Mouse (Mus musculus): ENCODE results near the gene Parn. TPM values are rescaled to one million over a fixed set of nuclear protein-coding genes. Genes with fewer than 3 reads are reported as not detected.
"Not testable (repeated sequence)": the region's sequence is repeated elsewhere in the genome, so short reads cannot be mapped to it uniquely, and the experiment has no call there.

Gene Parn
- polyA plus RNA-seq, 1 experiment = 21.7 TPM

GRCm38 (mm10) chr16:13674511-13674910 lies 6.5 kb upstream of the Parn start:
- Histone ChIP-seq H3K27me3 (ENCODE audit: control insufficient read depth, insufficient read depth, low read length) (no peaks in the 10 kb centered on the region), H3K36me3 (ENCODE audit: control insufficient read depth, insufficient read depth, low read length) (0 out of 2 replicates have a peak, but pooled peaks cover 2% of the 10 kb centered on the region), H3K4me3 (ENCODE audit: control insufficient read depth, low read depth, low read length) (no peak overlapping the region), H3K4me1 (ENCODE audit: control insufficient read depth, insufficient read depth, low read length) (peaks cover 3% of the 10 kb centered on the region), H3K27ac (ENCODE audit: control insufficient read depth, insufficient read depth, low read depth, low read length) (no peak overlapping the region)
- TF ChIP-seq CTCF (IDR thresholded peaks at IDR 0.05; ENCODE audit: control insufficient read depth, insufficient read depth, insufficient replicate concordance, low read depth, low read length) (no peak), POLR2A (IDR thresholded peaks at IDR 0.05; ENCODE audit: control insufficient read depth, low read depth, low read length) (no peak)

DNA sequence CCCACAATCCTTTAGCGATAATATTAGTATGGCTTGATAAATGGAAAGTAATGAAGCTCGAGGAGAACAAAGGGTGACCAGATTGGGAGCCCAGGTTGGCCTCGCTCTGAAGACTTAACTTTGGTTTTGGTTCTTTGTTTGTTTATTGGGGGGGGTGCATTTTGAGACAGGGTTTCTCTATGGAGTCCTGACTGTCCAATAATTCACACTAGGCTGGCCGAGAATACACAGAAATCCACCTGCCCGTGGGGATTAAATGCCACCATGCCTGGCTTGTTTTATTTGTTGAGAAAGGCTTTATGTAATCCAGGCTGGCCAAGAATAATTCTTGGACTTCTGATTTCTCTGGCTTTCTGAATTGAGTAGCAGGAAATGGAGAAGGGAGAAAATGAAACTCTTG lies 5.1 kb upstream of the Parn start:
- H3K27me3 ChIP-seq (ENCODE audit: control insufficient read depth, insufficient read depth, low read length) = no peaks in the 10 kb centered on the region
- H3K36me3 ChIP-seq (ENCODE audit: control insufficient read depth, insufficient read depth, low read length) = 0 out of 2 replicates have a peak, but pooled peaks cover 2% of the 10 kb centered on the region
- peaks cover 5% of the 10 kb centered on the region for H3K4me1 ChIP-seq (ENCODE audit: control insufficient read depth, insufficient read depth, low read length)
- H3K27ac ChIP-seq (ENCODE audit: control insufficient read depth, insufficient read depth, low read depth, low read length) = no peak overlapping the region
- no peak for TF ChIP-seq CTCF (IDR thresholded peaks at IDR 0.05; ENCODE audit: control insufficient read depth, insufficient read depth, insufficient replicate concordance, low read depth, low read length)
- no peak for TF ChIP-seq POLR2A (IDR thresholded peaks at IDR 0.05; ENCODE audit: control insufficient read depth, low read depth, low read length)
- H3K4me3 ChIP-seq (ENCODE audit: control insufficient read depth, low read depth, low read length) = no peak overlapping the region

DNA sequence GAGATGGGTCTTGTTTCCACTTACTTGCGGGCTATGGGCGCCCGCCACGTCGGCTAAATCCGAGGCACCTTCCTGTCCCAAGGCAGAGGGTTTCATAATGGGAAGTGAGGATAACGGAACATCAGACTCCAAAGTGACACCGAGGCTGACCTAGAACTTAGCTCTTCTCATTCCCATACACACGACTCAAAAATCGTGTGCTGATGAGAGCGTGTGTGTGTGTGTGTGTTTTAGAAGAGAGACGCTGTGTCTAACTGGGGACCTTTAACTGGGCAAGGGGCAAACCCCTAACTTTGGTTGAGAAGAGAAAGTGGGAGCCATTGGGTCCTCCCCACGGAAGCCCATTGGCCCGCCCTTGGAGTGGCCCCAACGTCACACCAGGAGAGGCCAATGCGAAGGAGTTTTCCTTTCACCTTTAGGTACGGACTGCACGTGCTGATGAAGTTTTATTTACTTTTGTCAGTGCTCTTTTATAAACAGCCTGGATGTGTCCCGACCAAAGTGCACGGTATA lies 4.5 kb upstream of the Parn start:
- H3K4me1 ChIP-seq (ENCODE audit: control insufficient read depth, insufficient read depth, low read length) = peaks cover 7% of the 10 kb centered on the region
- 0 out of 2 replicates have a peak, but pooled peaks cover 2% of the 10 kb centered on the region for H3K36me3 ChIP-seq (ENCODE audit: control insufficient read depth, insufficient read depth, low read length)
- 0 out of 2 replicates have a peak, but pooled peaks have one; percentile 24 for TF ChIP-seq POLR2A (IDR thresholded peaks at IDR 0.05; ENCODE audit: control insufficient read depth, low read depth, low read length)
- no peak for TF ChIP-seq CTCF (IDR thresholded peaks at IDR 0.05; ENCODE audit: control insufficient read depth, insufficient read depth, insufficient replicate concordance, low read depth, low read length)
- peak overlapping the region; percentile 90 for H3K27ac ChIP-seq (ENCODE audit: control insufficient read depth, insufficient read depth, low read depth, low read length)
- H3K4me3 ChIP-seq (ENCODE audit: control insufficient read depth, low read depth, low read length) = peak overlapping the region; percentile 98
- H3K27me3 ChIP-seq (ENCODE audit: control insufficient read depth, insufficient read depth, low read length) = no peaks in the 10 kb centered on the region

- no peak for TF ChIP-seq CTCF (IDR thresholded peaks at IDR 0.05; ENCODE audit: control insufficient read depth, insufficient read depth, insufficient replicate concordance, low read depth, low read length)
- peak; percentile 89 for TF ChIP-seq POLR2A (IDR thresholded peaks at IDR 0.05; ENCODE audit: control insufficient read depth, low read depth, low read length)
These were observed 3.9 kb upstream of the Parn start, which contains the start of the genes Bfar and 3110001I22Rik for GRCm38 (mm10) chr16:13671685-13672385. TSS of gene Bfar (plus strand) at chr16:13671858. TSS of gene 3110001I22Rik (plus strand) at chr16:13671929.

GRCm38 (mm10) chr16:13670896-13671295 lies 2.9 kb upstream of the Parn start:
- H3K27ac ChIP-seq (ENCODE audit: control insufficient read depth, insufficient read depth, low read depth, low read length); H3K36me3 ChIP-seq (ENCODE audit: control insufficient read depth, insufficient read depth, low read length); H3K4me1 ChIP-seq (ENCODE audit: control insufficient read depth, insufficient read depth, low read length); H3K27me3 ChIP-seq (ENCODE audit: control insufficient read depth, insufficient read depth, low read length): not testable (repeated sequence)
- peak overlapping the region; percentile 10; the same call in 1 of the 2 replicates for H3K4me3 ChIP-seq (ENCODE audit: control insufficient read depth, low read depth, low read length)

More at GRCm38 (mm10) chr16:13671685-13672385, 3.9 kb upstream of the Parn start, which contains the start of the genes Bfar and 3110001I22Rik:
- peak within 1 kb of the TSS; percentile 90 for H3K27ac ChIP-seq (ENCODE audit: control insufficient read depth, insufficient read depth, low read depth, low read length)
- no peaks in the 10 kb centered on the region for H3K36me3 ChIP-seq (ENCODE audit: control insufficient read depth, insufficient read depth, low read length)
- H3K4me1 ChIP-seq (ENCODE audit: control insufficient read depth, insufficient read depth, low read length) = peaks cover 10% of the 10 kb centered on the region
- no peaks in the 10 kb centered on the region for H3K27me3 ChIP-seq (ENCODE audit: control insufficient read depth, insufficient read depth, low read length)
- H3K4me3 ChIP-seq (ENCODE audit: control insufficient read depth, low read depth, low read length) = peak within 1 kb of the TSS; percentile 98

GRCm38 (mm10) chr16:13669282-13669681 lies 1.3 kb upstream of the Parn start:
- TF ChIP-seq CTCF (IDR thresholded peaks at IDR 0.05; ENCODE audit: control insufficient read depth, insufficient read depth, insufficient replicate concordance, low read depth, low read length) (no peak), POLR2A (IDR thresholded peaks at IDR 0.05; ENCODE audit: control insufficient read depth, low read depth, low read length) (no peak)
- Histone ChIP-seq H3K4me1 (ENCODE audit: control insufficient read depth, insufficient read depth, low read length) (peaks cover 10% of the 10 kb centered on the region), H3K36me3 (ENCODE audit: control insufficient read depth, insufficient read depth, low read length) (no peaks in the 10 kb centered on the region), H3K27me3 (ENCODE audit: control insufficient read depth, insufficient read depth, low read length) (no peaks in the 10 kb centered on the region), H3K4me3 (ENCODE audit: control insufficient read depth, low read depth, low read length) (no peak overlapping the region), H3K27ac (ENCODE audit: control insufficient read depth, insufficient read depth, low read depth, low read length) (no peak overlapping the region)

DNA sequence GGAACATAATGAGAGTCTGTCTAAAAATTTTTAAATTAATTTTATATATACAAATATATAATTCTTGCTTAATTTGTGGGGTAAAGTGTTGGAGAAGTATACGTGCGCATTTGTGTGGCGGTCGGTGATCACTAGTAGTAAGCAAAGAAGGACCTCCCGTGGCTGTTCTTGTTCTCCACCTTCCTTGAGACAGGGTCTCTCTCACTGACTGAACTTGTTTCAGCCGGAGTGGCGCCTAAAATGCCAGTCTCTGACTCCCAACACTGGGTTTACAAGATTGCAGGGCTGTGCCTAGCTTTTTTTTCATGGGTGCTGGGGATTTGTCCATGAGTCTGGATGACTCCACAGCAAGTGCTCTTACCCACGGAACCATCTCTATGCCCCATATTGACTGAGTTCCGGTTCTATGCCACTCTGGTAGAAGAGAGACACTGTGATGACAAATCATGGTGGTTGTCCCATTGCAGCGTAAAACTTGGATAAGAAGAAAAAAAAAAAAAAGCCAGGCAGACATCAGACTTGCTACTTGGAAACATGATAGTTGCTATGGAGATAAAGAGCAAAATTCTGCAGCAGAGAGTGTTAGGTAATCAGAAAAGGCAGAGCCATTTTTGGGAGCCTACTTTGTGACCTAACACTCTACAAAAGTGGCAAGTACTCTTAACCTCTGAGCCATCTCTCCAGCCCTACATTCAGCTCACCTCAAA lies 585 bp upstream of the Parn start:
- peak overlapping the region; percentile 95 for H3K4me3 ChIP-seq (ENCODE audit: control insufficient read depth, low read depth, low read length)
- H3K27ac ChIP-seq (ENCODE audit: control insufficient read depth, insufficient read depth, low read depth, low read length) = no peak overlapping the region; the same call in 1 of the 2 replicates
- no peaks in the 10 kb centered on the region for H3K36me3 ChIP-seq (ENCODE audit: control insufficient read depth, insufficient read depth, low read length)
- peaks cover 10% of the 10 kb centered on the region for H3K4me1 ChIP-seq (ENCODE audit: control insufficient read depth, insufficient read depth, low read length)
- no peaks in the 10 kb centered on the region for H3K27me3 ChIP-seq (ENCODE audit: control insufficient read depth, insufficient read depth, low read length)
- TF ChIP-seq CTCF (IDR thresholded peaks at IDR 0.05; ENCODE audit: control insufficient read depth, insufficient read depth, insufficient replicate concordance, low read depth, low read length) (no peak), POLR2A (IDR thresholded peaks at IDR 0.05; ENCODE audit: control insufficient read depth, low read depth, low read length) (no peak)
